Mouse (Mus musculus) hindbrain, postnatal 0 days (tissue): ENCODE measurements around the gene Prkar1b. TPM values are rescaled to one million over a fixed set of nuclear protein-coding genes. Genes with fewer than 3 reads are reported as not detected.

Source experiments
- ATAC-seq: fragments of 200-750 bp; cut with Nextera tagmentation; 2 replicates; pipeline ENCODE4 v1.8.0; 2017; ENCODE audit warnings: mild to moderate bottlenecking, moderate TSS enrichment, moderate library complexity
- DNase-seq: peaks from one replicate; pipeline ENCODE4 v3.0.0-alpha.2; 2015; ENCODE audit warnings: low spot score
- H3K27ac ChIP-seq: fragments of 300-500 bp; sonication (generic); 2 replicates; pipeline ENCODE4 v1.5.1; 2014; ENCODE audit warnings: mild to moderate bottlenecking
- H3K27me3 ChIP-seq: fragments of 300-500 bp; sonication (generic); 2 replicates; pipeline ENCODE4 v1.6.1; 2014; ENCODE audit warnings: low read length, mixed read lengths; ENCODE audit not compliant: insufficient read depth
- H3K36me3 ChIP-seq: fragments of 300-500 bp; sonication (generic); 2 replicates; pipeline ENCODE4 v1.6.1; 2014; ENCODE audit warnings: low read length, mixed read lengths; ENCODE audit not compliant: insufficient read depth
- H3K4me1 ChIP-seq: fragments of 300-500 bp; sonication (generic); 2 replicates; pipeline ENCODE4 v1.6.1; 2014; ENCODE audit warnings: antibody characterized with exemption, low read length, mixed read lengths; ENCODE audit not compliant: insufficient read depth
- H3K4me2 ChIP-seq: fragments of 300-500 bp; sonication (generic); 2 replicates; pipeline ENCODE4 v1.6.1; 2014; ENCODE audit warnings: low read depth, mild to moderate bottlenecking, low read length, moderate library complexity, mixed read lengths
- H3K4me3 ChIP-seq: fragments of 300-500 bp; sonication (generic); 2 replicates; pipeline ENCODE4 v1.5.1; 2014; ENCODE audit warnings: low read length
- H3K9ac ChIP-seq: fragments of 300-500 bp; sonication (generic); replicated peaks from 2 replicates; pipeline ENCODE4 v1.6.1; 2014; ENCODE audit warnings: mild to moderate bottlenecking, low read length, moderate library complexity, mixed read lengths
- H3K9me3 ChIP-seq: fragments of 300-500 bp; sonication (generic); 2 replicates; pipeline ENCODE4 v1.6.1; 2016; ENCODE audit warnings: low read length, mixed read lengths
- CTCF ChIP-seq: IDR thresholded peaks from 2 replicates; pipeline ENCODE4 v1.5.1; 2016; ENCODE audit warnings: antibody characterized with exemption, control low read depth, low read depth
- WGBS: fragments of 180-500 bp; shearing (Covaris S2); extraction: QIAGEN DNeasy Blood & Tissue Kit; methylation state at CpG from one replicate; pipeline ENCODE4 v1.1.7; 2014; 5-methylcytosine and 5-hydroxymethylcytosine counted together
- polyA plus RNA-seq: library from polyadenylated mRNA; unstranded; fragments of >200 nt; fragmentation: Nextera tagmentation; extraction: Ambion mirVana; gene quantifications from 2 replicates; pipeline ENCODE4 v1.2.1, GENCODE M21; 2015
- total RNA-seq: library from RNA; depleted of rRNA; stranded (reverse); fragments of >200 nt; gene quantifications from 2 replicates; pipeline ENCODE4 v1.2.3, GENCODE M21; 2014

The Prkar1b gene
- total and polyA plus RNA-seq, 2 experiments from 2014 or later: 264 to 322 TPM

GRCm38 (mm10) chr5:139111991-139112390, 37.8 kb downstream of the Prkar1b start:
- no peaks in the 10 kb centered on the region for H3K36me3 ChIP-seq
- ATAC-seq: no peak
- H3K4me3 ChIP-seq: no peak overlapping the region
- 55% methylated on average over 9 of the region's 9 CpGs for WGBS
- no peak overlapping the region for H3K4me2 ChIP-seq
- H3K27ac ChIP-seq: no peak overlapping the region
- DNase-seq: no peak
- H3K27me3 ChIP-seq: no peaks in the 10 kb centered on the region
- H3K9ac ChIP-seq: no peak overlapping the region
- no peaks in the 10 kb centered on the region for H3K9me3 ChIP-seq
- no peak for TF ChIP-seq CTCF
- H3K4me1 ChIP-seq: 0 out of 2 replicates have a peak, but pooled peaks cover 2% of the 10 kb centered on the region

- 0 out of 2 replicates have a peak, but pooled peaks cover 2% of the 10 kb centered on the region for H3K4me1 ChIP-seq
- H3K9ac ChIP-seq: no peak overlapping the region
- 79% methylated on average over 2 of the region's 2 CpGs for WGBS
- DNase-seq: no peak
- H3K27ac ChIP-seq: no peak overlapping the region
- ATAC-seq: no peak
- TF ChIP-seq CTCF: no peak
- no peak overlapping the region for H3K4me2 ChIP-seq
- H3K4me3 ChIP-seq: no peak overlapping the region
- H3K27me3 ChIP-seq: no peaks in the 10 kb centered on the region
- H3K36me3 ChIP-seq: peaks cover 3% of the 10 kb centered on the region; the same call in 1 of the 2 replicates
- H3K9me3 ChIP-seq: no peaks in the 10 kb centered on the region
Observed at GRCm38 (mm10) chr5:139110140-139110855, 39.5 kb downstream of the Prkar1b start.

- ATAC-seq (no peak), DNase-seq (peak; percentile 53)
- WGBS: 67% methylated on average over 9 of the region's 9 CpGs
- H3K4me1 ChIP-seq: 0 out of 2 replicates have a peak, but pooled peaks cover 2% of the 10 kb centered on the region
- no peak overlapping the region for H3K9ac ChIP-seq
- peak; percentile 69 for TF ChIP-seq CTCF
- no peak overlapping the region for H3K4me3 ChIP-seq
- H3K27me3 ChIP-seq: no peaks in the 10 kb centered on the region
- H3K4me2 ChIP-seq: no peak overlapping the region
- H3K27ac ChIP-seq: no peak overlapping the region
- peaks cover 3% of the 10 kb centered on the region; the same call in 1 of the 2 replicates for H3K36me3 ChIP-seq
- no peaks in the 10 kb centered on the region for H3K9me3 ChIP-seq
Observed at GRCm38 (mm10) chr5:139107815-139108214, 42.0 kb downstream of the Prkar1b start.

- DNase-seq: no peak
- Histone ChIP-seq H3K4me3 (no peak overlapping the region), H3K9ac (no peak overlapping the region), H3K27ac (no peak overlapping the region), H3K4me1 (peaks cover 13% of the 10 kb centered on the region; the same call in 1 of the 2 replicates), H3K4me2 (no peak overlapping the region), H3K27me3 (no peaks in the 10 kb centered on the region), H3K36me3 (peaks cover 3% of the 10 kb centered on the region; the same call in 1 of the 2 replicates), H3K9me3 (no peaks in the 10 kb centered on the region)
- no peak for TF ChIP-seq CTCF
- 63% methylated on average over 6 of the region's 6 CpGs for WGBS
- no peak for ATAC-seq
Observed at GRCm38 (mm10) chr5:139101783-139102182, 48.0 kb downstream of the Prkar1b start.

GRCm38 (mm10) chr5:139098991-139099972, 50.5 kb downstream of the Prkar1b start:
- H3K4me1 ChIP-seq: peaks cover 13% of the 10 kb centered on the region; the same call in 1 of the 2 replicates
- WGBS: 32% methylated on average over 12 of the region's 12 CpGs
- peak overlapping the region; percentile 48 for H3K27ac ChIP-seq
- H3K9me3 ChIP-seq: no peaks in the 10 kb centered on the region
- no peak overlapping the region for H3K9ac ChIP-seq
- TF ChIP-seq CTCF: no peak
- no peak overlapping the region for H3K4me2 ChIP-seq
- DNase-seq: peak; percentile 66
- H3K36me3 ChIP-seq: no peaks in the 10 kb centered on the region
- ATAC-seq: peak; percentile 58
- H3K4me3 ChIP-seq: no peak overlapping the region
- H3K27me3 ChIP-seq: no peaks in the 10 kb centered on the region

- H3K9me3 ChIP-seq: no peaks in the 10 kb centered on the region
- TF ChIP-seq CTCF: no peak
- H3K4me3 ChIP-seq: no peak overlapping the region
- H3K27ac ChIP-seq: no peak overlapping the region
- H3K4me1 ChIP-seq: peaks cover 13% of the 10 kb centered on the region; the same call in 1 of the 2 replicates
- WGBS: 81% methylated on average over 8 of the region's 8 CpGs
- DNase-seq (no peak), ATAC-seq (no peak)
- no peak overlapping the region for H3K4me2 ChIP-seq
- no peaks in the 10 kb centered on the region for H3K27me3 ChIP-seq
- H3K9ac ChIP-seq: no peak overlapping the region
- H3K36me3 ChIP-seq: no peaks in the 10 kb centered on the region
Observed at GRCm38 (mm10) chr5:139095297-139096110, 54.3 kb downstream of the Prkar1b start.
